Mouse (Mus musculus) adrenal gland, postnatal 36 days (tissue): ENCODE results near the gene Gm28553. TPM values are rescaled to one million over a fixed set of nuclear protein-coding genes. Genes with fewer than 3 reads are reported as not detected.
"Not testable (repeated sequence)": the region's sequence is repeated elsewhere in the genome, so short reads cannot be mapped to it uniquely, and the experiment has no call there.

Experiments used
- DNase-seq, 2 experiments: peaks; one replicate each; pipeline ENCODE4 v3.0.0; 2021; ENCODE audit warnings: mixed read lengths in 1 of 2
- long read RNA-seq, 2 experiments: library from polyadenylated mRNA; stranded (forward); transcript quantifications; one replicate each; pipeline ENCODE4 v2.0.0; 2021; ENCODE audit warnings: borderline sequencing depth in 2 of 2
- total RNA-seq, 2 experiments: library from RNA; stranded (reverse); gene quantifications; 2 replicates each; pipeline ENCODE4 v1.2.3; 2021

The Gm28553 gene
- not detected for total RNA-seq
- long read RNA-seq, experiment 1: 0 reads
- long read RNA-seq, experiment 2: 0 reads

GRCm38 (mm10) chrY:48856197-48856596, at the start of gene Gm28553:
Gm28553 (plus strand) TSS chrY:48856497.
- DNase-seq: not testable (repeated sequence)
